Mouse (Mus musculus) stomach, embryonic 15.5 days (tissue): ENCODE measurements around the gene Setd1b. TPM values are rescaled to one million over a fixed set of nuclear protein-coding genes. Genes with fewer than 3 reads are reported as not detected.

ENCODE experiments used
- ATAC-seq: fragments of 200-750 bp; cut with Nextera tagmentation; 2 replicates; pipeline ENCODE4 v1.8.0; 2017; ENCODE audit warnings: low read depth, moderate number of reproducible peaks, moderate TSS enrichment; ENCODE audit not compliant: insufficient read depth, low FRiP score
- H3K27ac ChIP-seq: fragments of 300-500 bp; sonication (generic); 2 replicates; pipeline ENCODE4 v1.5.1; 2015; ENCODE audit warnings: mild to moderate bottlenecking, inconsistent platforms
- H3K27me3 ChIP-seq: fragments of 300-500 bp; sonication (generic); replicated peaks from 2 replicates; pipeline ENCODE4 v1.6.1; 2015; ENCODE audit warnings: inconsistent platforms
- H3K36me3 ChIP-seq: fragments of 300-500 bp; sonication (generic); 2 replicates; pipeline ENCODE4 v1.6.1; 2015; ENCODE audit warnings: inconsistent platforms
- H3K4me1 ChIP-seq: fragments of 300-500 bp; sonication (generic); 2 replicates; pipeline ENCODE4 v1.6.1; 2015; ENCODE audit warnings: inconsistent platforms
- H3K4me2 ChIP-seq: fragments of 300-500 bp; sonication (generic); 2 replicates; pipeline ENCODE4 v1.6.1; 2015; ENCODE audit warnings: mild to moderate bottlenecking, inconsistent platforms
- H3K4me3 ChIP-seq: fragments of 300-500 bp; sonication (generic); replicated peaks from 2 replicates; pipeline ENCODE4 v1.5.1; 2015; ENCODE audit warnings: inconsistent platforms
- H3K9ac ChIP-seq: fragments of 300-500 bp; sonication (generic); 2 replicates; pipeline ENCODE4 v1.6.1; 2015; ENCODE audit warnings: inconsistent platforms
- H3K9me3 ChIP-seq: fragments of 300-500 bp; sonication (generic); 2 replicates; pipeline ENCODE4 v1.6.1; 2016; ENCODE audit warnings: inconsistent platforms
- WGBS: fragments of 180-500 bp; shearing (Covaris S2); methylation state at CpG from one replicate; pipeline ENCODE4 v1.1.7; 2015; 5-methylcytosine and 5-hydroxymethylcytosine counted together
- polyA plus RNA-seq: library from polyadenylated mRNA; unstranded; fragments of >200 nt; fragmentation: Nextera tagmentation; extraction: Ambion mirVana; gene quantifications from 2 replicates; pipeline ENCODE4 v1.2.1, GENCODE M21; 2015

Gene Setd1b
- polyA plus RNA-seq, 1 experiment from 2014 or later: 9.4 TPM

GRCm38 (mm10) chr5:123144746-123145590 is 3.0 kb downstream of the Setd1b start:
- no peak for ATAC-seq
- Histone ChIP-seq H3K4me1 (peaks cover 40% of the 10 kb centered on the region), H3K36me3 (peaks cover 24% of the 10 kb centered on the region), H3K4me3 (peak overlapping the region; percentile 90), H3K4me2 (peak overlapping the region; percentile 90), H3K27me3 (no peaks in the 10 kb centered on the region), H3K9me3 (no peaks in the 10 kb centered on the region), H3K9ac (no peak overlapping the region), H3K27ac (no peak overlapping the region)
- WGBS: 30% methylated on average over 20 of the region's 20 CpGs

GRCm38 (mm10) chr5:123146357-123146756 is 4.4 kb downstream of the Setd1b start:
- 92% methylated on average over 11 of the region's 11 CpGs for WGBS
- Histone ChIP-seq H3K36me3 (peaks cover 24% of the 10 kb centered on the region), H3K27me3 (no peaks in the 10 kb centered on the region), H3K4me2 (no peak overlapping the region), H3K9me3 (no peaks in the 10 kb centered on the region), H3K4me1 (peaks cover 53% of the 10 kb centered on the region), H3K4me3 (no peak overlapping the region), H3K9ac (no peak overlapping the region), H3K27ac (no peak overlapping the region)
- no peak for ATAC-seq

- no peak for ATAC-seq
These were observed 5.6 kb downstream of the Setd1b start for GRCm38 (mm10) chr5:123147569-123147968.

GRCm38 (mm10) chr5:123148073-123148722 is 6.2 kb downstream of the Setd1b start:
- H3K4me1 ChIP-seq: peaks cover 56% of the 10 kb centered on the region
- H3K4me2 ChIP-seq: no peak overlapping the region
- no peak overlapping the region for H3K4me3 ChIP-seq
- no peak overlapping the region for H3K9ac ChIP-seq
- WGBS: 80% methylated on average over 25 of the region's 25 CpGs
- H3K9me3 ChIP-seq: no peaks in the 10 kb centered on the region
- no peak overlapping the region; the same call in 1 of the 2 replicates for H3K27ac ChIP-seq
- no peaks in the 10 kb centered on the region for H3K27me3 ChIP-seq
- no peak for ATAC-seq
- H3K36me3 ChIP-seq: peaks cover 36% of the 10 kb centered on the region

More at GRCm38 (mm10) chr5:123147569-123147968, 5.6 kb downstream of the Setd1b start:
- H3K4me1 ChIP-seq: peaks cover 56% of the 10 kb centered on the region
- peaks cover 30% of the 10 kb centered on the region for H3K36me3 ChIP-seq
- H3K9me3 ChIP-seq: no peaks in the 10 kb centered on the region
- no peak overlapping the region for H3K4me3 ChIP-seq
- no peak overlapping the region for H3K9ac ChIP-seq
- 85% methylated on average over 17 of the region's 17 CpGs for WGBS
- H3K27ac ChIP-seq: no peak overlapping the region
- no peak overlapping the region for H3K4me2 ChIP-seq
- no peaks in the 10 kb centered on the region for H3K27me3 ChIP-seq

GRCm38 (mm10) chr5:123149451-123150400 is 7.7 kb downstream of the Setd1b start:
- H3K27ac ChIP-seq: peak overlapping the region; percentile 36

GRCm38 (mm10) chr5:123150641-123151040 is 8.6 kb downstream of the Setd1b start:
- H3K36me3 ChIP-seq: peaks cover 51% of the 10 kb centered on the region
- peak overlapping the region; percentile 33 for H3K4me3 ChIP-seq
- no peak for ATAC-seq
- WGBS: 28% methylated on average over 7 of the region's 7 CpGs
- H3K27me3 ChIP-seq: no peaks in the 10 kb centered on the region
- no peak overlapping the region for H3K9ac ChIP-seq
- peak overlapping the region; percentile 62 for H3K27ac ChIP-seq
- peaks cover 39% of the 10 kb centered on the region for H3K4me1 ChIP-seq
- H3K4me2 ChIP-seq: peak overlapping the region; percentile 55
- no peaks in the 10 kb centered on the region for H3K9me3 ChIP-seq

More at GRCm38 (mm10) chr5:123149451-123150400, 7.7 kb downstream of the Setd1b start:
- H3K9ac ChIP-seq: no peak overlapping the region
- peaks cover 48% of the 10 kb centered on the region for H3K36me3 ChIP-seq
- peak; percentile 80 for ATAC-seq
- peaks cover 48% of the 10 kb centered on the region for H3K4me1 ChIP-seq
- H3K4me2 ChIP-seq: peak overlapping the region; percentile 55
- peak overlapping the region; percentile 33 for H3K4me3 ChIP-seq
- no peaks in the 10 kb centered on the region for H3K9me3 ChIP-seq
- no peaks in the 10 kb centered on the region for H3K27me3 ChIP-seq
- WGBS: 4% methylated on average over 19 of the region's 19 CpGs

GRCm38 (mm10) chr5:123151077-123151476 is 9.1 kb downstream of the Setd1b start:
- Histone ChIP-seq H3K9ac (no peak overlapping the region), H3K36me3 (peaks cover 53% of the 10 kb centered on the region)
- ATAC-seq: no peak

GRCm38 (mm10) chr5:123151707-123152362 is 9.8 kb downstream of the Setd1b start:
- no peak overlapping the region for H3K4me2 ChIP-seq
- peaks cover 52% of the 10 kb centered on the region for H3K36me3 ChIP-seq
- 89% methylated on average over 19 of the region's 19 CpGs for WGBS
- no peak overlapping the region for H3K9ac ChIP-seq
- no peak overlapping the region for H3K27ac ChIP-seq
- H3K4me3 ChIP-seq: no peak overlapping the region
- no peaks in the 10 kb centered on the region for H3K27me3 ChIP-seq
- ATAC-seq: no peak
- H3K4me1 ChIP-seq: peaks cover 33% of the 10 kb centered on the region
- H3K9me3 ChIP-seq: no peaks in the 10 kb centered on the region

More at GRCm38 (mm10) chr5:123151077-123151476, 9.1 kb downstream of the Setd1b start:
- 20% methylated on average over 7 of the region's 7 CpGs for WGBS
- Histone ChIP-seq H3K4me2 (peak overlapping the region; percentile 55), H3K27me3 (no peaks in the 10 kb centered on the region), H3K4me3 (peak overlapping the region; percentile 33; the same call in 1 of the 2 replicates), H3K27ac (peak overlapping the region; percentile 62), H3K4me1 (peaks cover 36% of the 10 kb centered on the region), H3K9me3 (no peaks in the 10 kb centered on the region)

GRCm38 (mm10) chr5:123152901-123153300 is 10.9 kb downstream of the Setd1b start:
- peaks cover 53% of the 10 kb centered on the region for H3K36me3 ChIP-seq
- WGBS: 82% methylated on average over 1 of the region's 1 CpGs

GRCm38 (mm10) chr5:123155425-123155824 is 13.4 kb downstream of the Setd1b start:
- WGBS: 40% methylated on average over 7 of the region's 7 CpGs
- Histone ChIP-seq H3K27ac (no peak overlapping the region), H3K4me3 (no peak overlapping the region), H3K9ac (no peak overlapping the region), H3K27me3 (no peaks in the 10 kb centered on the region), H3K4me1 (peaks cover 12% of the 10 kb centered on the region), H3K36me3 (peaks cover 67% of the 10 kb centered on the region), H3K9me3 (no peaks in the 10 kb centered on the region), H3K4me2 (no peak overlapping the region)
- ATAC-seq: no peak; the same call in 1 of the 2 replicates

More at GRCm38 (mm10) chr5:123152901-123153300, 10.9 kb downstream of the Setd1b start:
- Histone ChIP-seq H3K9ac (no peak overlapping the region), H3K9me3 (no peaks in the 10 kb centered on the region), H3K27me3 (no peaks in the 10 kb centered on the region), H3K4me1 (peaks cover 33% of the 10 kb centered on the region), H3K4me2 (no peak overlapping the region), H3K4me3 (no peak overlapping the region), H3K27ac (no peak overlapping the region)
- ATAC-seq: no peak

- peaks cover 81% of the 10 kb centered on the region for H3K36me3 ChIP-seq
- H3K4me1 ChIP-seq: 0 out of 2 replicates have a peak, but pooled peaks cover 3% of the 10 kb centered on the region
- no peak overlapping the region for H3K4me3 ChIP-seq
- no peak overlapping the region for H3K4me2 ChIP-seq
- no peak overlapping the region for H3K27ac ChIP-seq
- no peaks in the 10 kb centered on the region for H3K9me3 ChIP-seq
- no peaks in the 10 kb centered on the region for H3K27me3 ChIP-seq
- WGBS: 89% methylated on average over 12 of the region's 12 CpGs
- ATAC-seq: no peak
- no peak overlapping the region for H3K9ac ChIP-seq
These were observed 14.8 kb downstream of the Setd1b start for GRCm38 (mm10) chr5:123156763-123157162.
